Mouse (Mus musculus) MEL (cell line): ENCODE data around the gene Krt90.

Experiments used
- CTCF ChIP-seq, 3 experiments: IDR thresholded peaks in 2 of 3; conservative IDR thresholded peaks in 1 of 3; 2 replicates each; pipeline ENCODE4 v1.5.1; 2011 to 2012; ENCODE audit warnings: low read length in 3 of 3, low read depth in 2 of 3, mild to moderate bottlenecking in 2 of 3, improper control_type of control experiment in 1 of 3, inconsistent platforms in 1 of 3, mixed read lengths in 1 of 3, moderate library complexity in 1 of 3; ENCODE audit not compliant: control insufficient read depth in 1 of 3, insufficient read depth in 1 of 3, poor library complexity in 1 of 3, severe bottlenecking in 1 of 3
- MEF2A ChIP-seq: IDR thresholded peaks from 2 replicates; pipeline ENCODE4 v1.6.1; 2014; ENCODE audit warnings: low read depth, mild to moderate bottlenecking, inconsistent platforms, low read length, improper control_type of control experiment; ENCODE audit not compliant: poor library complexity, insufficient replicate concordance, severe bottlenecking; ENCODE audit errors: extremely low read depth
- POLR2A ChIP-seq, 2 experiments: IDR thresholded peaks; 2 replicates each; pipeline ENCODE4 v1.6.1; 2011 to 2012; ENCODE audit warnings: low read length in 2 of 2, mild to moderate bottlenecking in 2 of 2, control low read depth in 1 of 2, improper control_type of control experiment in 1 of 2, low read depth in 1 of 2, moderate library complexity in 1 of 2; ENCODE audit not compliant: control insufficient read depth in 1 of 2, insufficient read depth in 1 of 2, poor library complexity in 1 of 2

- TF ChIP-seq MEF2A (no peak), CTCF (IDR thresholded peaks at IDR 0.05 in 2 of 3, conservative IDR thresholded peaks at IDR 0.05 in 1 of 3; ENCODE audit: control insufficient read depth in 1 of 3, insufficient read depth in 1 of 3, low read depth in 2 of 3, low read length in 3 of 3, poor library complexity in 1 of 3, severe bottlenecking in 1 of 3) (no peak), POLR2A (IDR thresholded peaks at IDR 0.05; ENCODE audit: control insufficient read depth in 1 of 2, insufficient read depth in 1 of 2, low read depth in 1 of 2, low read length in 2 of 2, poor library complexity in 1 of 2) (no peak)
These were observed 26.5 kb downstream of the Krt90 start for GRCm38 (mm10) chr15:101536054-101536850.
